Mouse (Mus musculus): ENCODE measurements around the gene Ehbp1. TPM values are rescaled to one million over a fixed set of nuclear protein-coding genes. Genes with fewer than 3 reads are reported as not detected.

Ehbp1 gene
- polyA plus RNA-seq, 1 experiment from 2014 or later = 10.4 TPM

DNA sequence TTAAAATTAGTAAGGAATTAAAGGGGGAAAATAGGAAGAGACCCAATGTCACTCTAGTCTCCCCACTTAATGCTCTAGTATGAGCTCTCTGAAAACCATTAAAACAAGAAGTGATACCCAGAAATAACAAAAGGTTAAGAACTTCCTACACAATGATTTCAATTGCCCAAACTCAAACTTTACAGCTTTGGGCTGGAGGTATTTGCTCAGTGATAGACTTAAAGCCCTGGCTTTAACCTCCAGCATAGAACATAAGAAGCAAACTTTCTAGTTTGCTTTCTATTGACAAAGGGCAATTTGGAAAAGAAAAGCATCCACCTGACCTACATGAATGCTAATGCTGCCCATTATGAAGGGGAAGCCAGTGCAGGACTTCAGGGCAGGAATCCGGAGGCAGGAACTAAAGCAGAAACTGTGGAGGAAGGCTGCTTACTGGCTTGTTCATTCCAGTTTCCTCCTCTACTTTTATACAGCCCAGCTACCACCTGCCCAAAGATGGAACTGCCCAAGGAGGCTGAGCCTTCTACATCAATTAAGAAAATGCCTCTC lies 353.6 kb downstream of the Ehbp1 start:
- Histone ChIP-seq H3K27me3 (ENCODE audit: control insufficient read depth, insufficient read depth, low read depth, low read length) (peaks cover 42% of the 10 kb centered on the region), H3K4me3 (ENCODE audit: low read length) (no peak overlapping the region)
- 92% methylated on average over 1 of the region's 1 CpGs for WGBS

DNA sequence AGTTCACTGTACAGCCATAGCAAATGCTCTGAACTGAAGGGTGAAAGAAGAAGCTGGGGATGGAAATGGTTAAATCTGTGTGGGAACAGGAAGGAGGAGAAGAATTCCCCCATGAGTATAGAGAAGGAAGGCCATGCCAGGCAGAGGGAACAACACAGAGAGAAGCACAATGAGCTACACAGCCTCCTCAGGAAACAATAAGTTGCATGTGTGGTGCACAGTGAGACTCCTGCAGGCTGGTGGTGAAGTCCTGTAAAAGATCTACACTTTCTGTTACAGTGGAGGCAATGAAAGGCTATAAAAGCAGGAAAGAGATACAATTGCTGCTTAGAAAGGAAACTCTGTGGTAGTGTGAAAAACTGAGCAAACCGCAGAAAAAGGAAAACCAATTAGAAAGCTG lies 357.0 kb downstream of the Ehbp1 start:
- no peak overlapping the region for H3K9ac ChIP-seq (ENCODE audit: low read length)
- H3K27me3 ChIP-seq (ENCODE audit: control insufficient read depth, insufficient read depth, low read depth, low read length) = peaks cover 23% of the 10 kb centered on the region
- no peaks in the 10 kb centered on the region for H3K4me1 ChIP-seq (replicated peaks; ENCODE audit: control insufficient read depth, insufficient read depth, low read length)
- no peak overlapping the region for H3K4me3 ChIP-seq (ENCODE audit: low read length)
- no peak overlapping the region for H3K27ac ChIP-seq (ENCODE audit: low read length)
- no peak overlapping the region for H3K4me2 ChIP-seq (ENCODE audit: low read depth, low read length)
- 69% methylated on average over 1 of the region's 1 CpGs for WGBS
- ATAC-seq (ENCODE audit: low read depth) = no peak
- no peaks in the 10 kb centered on the region for H3K36me3 ChIP-seq (ENCODE audit: control insufficient read depth, insufficient read depth, low read length)
- no peaks in the 10 kb centered on the region for H3K9me3 ChIP-seq (ENCODE audit: control insufficient read depth, low read length)

More for the DNA sequence above, 353.6 kb downstream of the Ehbp1 start:
- Histone ChIP-seq H3K36me3 (ENCODE audit: control insufficient read depth, insufficient read depth, low read length) (no peaks in the 10 kb centered on the region), H3K9ac (ENCODE audit: low read length) (no peak overlapping the region), H3K27ac (ENCODE audit: low read length) (no peak overlapping the region), H3K4me2 (ENCODE audit: low read depth, low read length) (no peak overlapping the region), H3K9me3 (ENCODE audit: control insufficient read depth, low read length) (no peaks in the 10 kb centered on the region), H3K4me1 (replicated peaks; ENCODE audit: control insufficient read depth, insufficient read depth, low read length) (peaks cover 5% of the 10 kb centered on the region)
- ATAC-seq (ENCODE audit: low read depth) = no peak

DNA sequence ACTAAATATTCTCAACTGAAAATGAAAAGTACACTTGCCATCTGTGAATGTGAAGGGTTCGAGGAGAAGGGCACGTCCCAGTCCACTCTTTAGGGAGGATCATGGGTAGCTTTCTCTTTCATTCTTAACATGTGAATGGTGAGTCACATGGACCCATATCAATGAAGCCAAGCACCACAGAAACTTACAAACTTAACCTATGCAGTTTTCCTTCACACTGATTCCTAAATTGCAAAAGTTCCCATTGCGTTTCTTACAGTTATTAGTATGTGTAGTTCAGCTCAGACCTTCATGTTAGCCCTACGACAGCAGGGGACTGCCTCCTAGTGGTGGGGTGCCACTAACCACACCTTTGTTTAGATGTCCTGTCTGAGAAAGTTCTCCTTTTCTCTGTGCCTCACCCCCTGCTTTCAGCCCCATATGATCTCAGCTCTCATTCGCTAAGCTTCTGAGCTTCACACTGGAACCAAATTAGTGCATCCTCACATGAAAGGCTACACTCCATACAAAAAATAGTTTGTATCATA lies 368.0 kb downstream of the Ehbp1 start:
- Histone ChIP-seq H3K9me3 (ENCODE audit: control insufficient read depth, low read length) (no peaks in the 10 kb centered on the region), H3K9ac (ENCODE audit: low read length) (no peak overlapping the region), H3K4me2 (ENCODE audit: low read depth, low read length) (no peak overlapping the region), H3K36me3 (ENCODE audit: control insufficient read depth, insufficient read depth, low read length) (no peaks in the 10 kb centered on the region), H3K27me3 (ENCODE audit: control insufficient read depth, insufficient read depth, low read depth, low read length) (no peaks in the 10 kb centered on the region), H3K4me3 (ENCODE audit: low read length) (no peak overlapping the region), H3K4me1 (replicated peaks; ENCODE audit: control insufficient read depth, insufficient read depth, low read length) (no peaks in the 10 kb centered on the region), H3K27ac (ENCODE audit: low read length) (no peak overlapping the region)
- ATAC-seq (ENCODE audit: low read depth) = no peak
- WGBS = 76% methylated on average over 5 of the region's 5 CpGs

DNA sequence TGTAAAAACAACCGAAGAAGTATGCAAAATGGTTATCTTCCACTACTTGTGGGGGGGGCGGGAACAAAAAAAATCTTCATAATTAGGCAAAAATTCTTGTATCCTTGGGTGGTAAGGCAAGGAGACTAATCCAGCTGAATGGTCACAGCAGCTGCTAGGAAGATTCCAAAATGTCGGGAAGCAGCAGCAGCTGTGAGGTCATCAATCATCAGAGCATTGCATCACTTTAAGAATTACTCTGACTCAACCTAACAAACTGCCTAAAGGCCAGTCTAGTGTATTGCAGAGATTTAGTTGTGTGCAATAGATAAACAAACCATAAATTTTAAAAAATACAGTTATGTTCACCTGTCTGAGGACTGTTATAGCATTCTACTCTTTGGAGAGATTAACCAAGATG lies 368.5 kb downstream of the Ehbp1 start:
- no peak overlapping the region for H3K4me3 ChIP-seq (ENCODE audit: low read length)
- H3K27ac ChIP-seq (ENCODE audit: low read length) = no peak overlapping the region
- WGBS = 47% methylated on average over 3 of the region's 3 CpGs
- no peaks in the 10 kb centered on the region for H3K36me3 ChIP-seq (ENCODE audit: control insufficient read depth, insufficient read depth, low read length)
- no peak overlapping the region for H3K4me2 ChIP-seq (ENCODE audit: low read depth, low read length)
- ATAC-seq (ENCODE audit: low read depth) = no peak
- no peak overlapping the region for H3K9ac ChIP-seq (ENCODE audit: low read length)
- H3K4me1 ChIP-seq (replicated peaks; ENCODE audit: control insufficient read depth, insufficient read depth, low read length) = no peaks in the 10 kb centered on the region
- H3K9me3 ChIP-seq (ENCODE audit: control insufficient read depth, low read length) = no peaks in the 10 kb centered on the region
- no peaks in the 10 kb centered on the region for H3K27me3 ChIP-seq (ENCODE audit: control insufficient read depth, insufficient read depth, low read depth, low read length)

DNA sequence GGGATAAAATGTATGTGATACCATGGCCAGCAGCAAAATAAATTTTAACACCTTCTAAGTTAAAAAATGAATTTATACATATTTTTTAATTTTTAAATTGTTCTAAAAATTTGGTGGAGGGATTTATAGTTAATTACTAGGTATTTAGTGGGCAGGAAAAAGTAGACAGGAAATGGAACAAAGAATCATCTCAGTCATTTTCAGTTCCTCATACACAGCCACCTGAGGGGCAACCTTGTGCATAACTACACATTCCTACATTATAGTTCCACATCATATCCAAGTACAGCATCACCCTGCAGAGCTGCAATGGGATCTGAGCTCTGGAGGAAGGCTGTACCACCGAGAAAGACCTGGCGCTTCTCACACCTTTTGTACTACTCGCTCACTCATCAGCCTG lies 373.2 kb downstream of the Ehbp1 start:
- Histone ChIP-seq H3K4me3 (ENCODE audit: low read length) (no peak overlapping the region), H3K9me3 (ENCODE audit: control insufficient read depth, low read length) (no peaks in the 10 kb centered on the region), H3K27me3 (ENCODE audit: control insufficient read depth, insufficient read depth, low read depth, low read length) (no peaks in the 10 kb centered on the region), H3K4me1 (replicated peaks; ENCODE audit: control insufficient read depth, insufficient read depth, low read length) (no peaks in the 10 kb centered on the region), H3K27ac (ENCODE audit: low read length) (no peak overlapping the region), H3K36me3 (ENCODE audit: control insufficient read depth, insufficient read depth, low read length) (no peaks in the 10 kb centered on the region), H3K9ac (ENCODE audit: low read length) (no peak overlapping the region), H3K4me2 (ENCODE audit: low read depth, low read length) (no peak overlapping the region)
- ATAC-seq (ENCODE audit: low read depth) = no peak
- WGBS = 83% methylated on average over 3 of the region's 3 CpGs

Other genes with a start within 250 kb of the Ehbp1 start
- 15.9 and 16.1 TPM in 2 replicates for gene Tmem17, start 169.8 kb upstream of the Ehbp1 start, polyA plus RNA-seq (2015; fragmentation: Nextera tagmentation; extraction: Ambion mirVana)